Mouse (Mus musculus): ENCODE data around the gene Gimap3. TPM values are rescaled to one million over a fixed set of nuclear protein-coding genes. Genes with fewer than 3 reads are reported as not detected.

The Gimap3 gene
- polyA plus RNA-seq, 1 experiment from 2014 or later = 0.11 TPM

Other genes starting within 250 kb of the Gimap3 start
- 21.1 and 26.6 TPM in 2 replicates for gene Atp6v0e2, start 233.2 kb downstream of the Gimap3 start, polyA plus RNA-seq (2016; fragmentation: Nextera tagmentation; extraction: Ambion mirVana)
- gene Lrrc61, start 216.1 kb downstream of the Gimap3 start, polyA plus RNA-seq (2016; fragmentation: Nextera tagmentation; extraction: Ambion mirVana) = 9.5 and 12.9 TPM in 2 replicates
- 10.5 and 18.2 TPM in 2 replicates for gene Rarres2, start 198.1 kb downstream of the Gimap3 start, polyA plus RNA-seq (2016; fragmentation: Nextera tagmentation; extraction: Ambion mirVana)
- gene Gm45021, start 181.2 kb downstream of the Gimap3 start, polyA plus RNA-seq (2016; fragmentation: Nextera tagmentation; extraction: Ambion mirVana) = not detected in 2 replicates
- gene Repin1, start 177.0 kb downstream of the Gimap3 start, polyA plus RNA-seq (2016; fragmentation: Nextera tagmentation; extraction: Ambion mirVana) = 31.9 and 33.2 TPM in 2 replicates
- gene Gm44965, start 176.9 kb downstream of the Gimap3 start, polyA plus RNA-seq (2016; fragmentation: Nextera tagmentation; extraction: Ambion mirVana) = 0.49 TPM in 1 of 2 replicates, not detected in the other
- 7.7 and 8.9 TPM in 2 replicates for gene Zfp775, start 168.8 kb downstream of the Gimap3 start, polyA plus RNA-seq (2016; fragmentation: Nextera tagmentation; extraction: Ambion mirVana)
- gene AI854703, start 144.1 kb downstream of the Gimap3 start, polyA plus RNA-seq (2016; fragmentation: Nextera tagmentation; extraction: Ambion mirVana) = 0.90 and 1.6 TPM in 2 replicates
- gene Gimap8, start 123.6 kb downstream of the Gimap3 start, polyA plus RNA-seq (2016; fragmentation: Nextera tagmentation; extraction: Ambion mirVana) = 0.70 and 0.87 TPM in 2 replicates
- gene Gimap9, start 94.7 kb downstream of the Gimap3 start, polyA plus RNA-seq (2016; fragmentation: Nextera tagmentation; extraction: Ambion mirVana) = 7.4 and 8.7 TPM in 2 replicates
- 6.4 and 10.6 TPM in 2 replicates for gene Gimap4, start 86.3 kb downstream of the Gimap3 start, polyA plus RNA-seq (2016; fragmentation: Nextera tagmentation; extraction: Ambion mirVana)
- gene Gimap6, start 62.6 kb downstream of the Gimap3 start, polyA plus RNA-seq (2016; fragmentation: Nextera tagmentation; extraction: Ambion mirVana) = 21.3 and 26.0 TPM in 2 replicates
- gene Gm28053, start 52.2 kb downstream of the Gimap3 start, polyA plus RNA-seq (2016; fragmentation: Nextera tagmentation; extraction: Ambion mirVana) = 1.9 and 2.5 TPM in 2 replicates
- not detected in 2 replicates for gene Gimap7, start 52.2 kb downstream of the Gimap3 start, polyA plus RNA-seq (2016; fragmentation: Nextera tagmentation; extraction: Ambion mirVana)
- gene Gimap1, start 31.8 kb downstream of the Gimap3 start, polyA plus RNA-seq (2016; fragmentation: Nextera tagmentation; extraction: Ambion mirVana) = 14.6 and 19.0 TPM in 2 replicates
- 2.7 and 4.0 TPM in 2 replicates for gene Gimap5, start 24.7 kb downstream of the Gimap3 start, polyA plus RNA-seq (2016; fragmentation: Nextera tagmentation; extraction: Ambion mirVana)
- 65.3 and 84.3 TPM in 2 replicates for gene Tmem176a, start 70.1 kb upstream of the Gimap3 start, polyA plus RNA-seq (2016; fragmentation: Nextera tagmentation; extraction: Ambion mirVana)
- 150 and 178 TPM in 2 replicates for gene Tmem176b, start 70.6 kb upstream of the Gimap3 start, polyA plus RNA-seq (2016; fragmentation: Nextera tagmentation; extraction: Ambion mirVana)
- not detected in 2 replicates for gene Aoc1, start 102.0 kb upstream of the Gimap3 start, polyA plus RNA-seq (2016; fragmentation: Nextera tagmentation; extraction: Ambion mirVana)
- gene 1600015I10Rik, start 159.0 kb upstream of the Gimap3 start, polyA plus RNA-seq (2016; fragmentation: Nextera tagmentation; extraction: Ambion mirVana) = 0.05 TPM in 1 of 2 replicates, not detected in the other
- gene Doxl2, start 204.1 kb upstream of the Gimap3 start, polyA plus RNA-seq (2016; fragmentation: Nextera tagmentation; extraction: Ambion mirVana) = not detected in 2 replicates
- not detected in 2 replicates for gene Svs1, start 216.0 kb upstream of the Gimap3 start, polyA plus RNA-seq (2016; fragmentation: Nextera tagmentation; extraction: Ambion mirVana)

Measured in heart, embryonic 10.5 days (tissue).